Mouse (Mus musculus) hindbrain, embryonic 13.5 days (tissue): ENCODE measurements around the gene Ppp1r9b. TPM values are rescaled to one million over a fixed set of nuclear protein-coding genes. Genes with fewer than 3 reads are reported as not detected.

Experiments
- ATAC-seq: fragments of 200-750 bp; cut with Nextera tagmentation; 2 replicates; pipeline ENCODE4 v1.8.0; 2017; ENCODE audit warnings: moderate TSS enrichment; ENCODE audit not compliant: low FRiP score
- H3K27ac ChIP-seq: fragments of 300-500 bp; sonication (generic); 2 replicates; pipeline ENCODE4 v1.5.1; 2015; ENCODE audit warnings: inconsistent platforms, mild to moderate bottlenecking, moderate library complexity
- H3K27me3 ChIP-seq: fragments of 300-500 bp; sonication (generic); 2 replicates; pipeline ENCODE4 v1.6.1; 2015; ENCODE audit warnings: mild to moderate bottlenecking, inconsistent platforms
- H3K36me3 ChIP-seq: fragments of 300-500 bp; sonication (generic); 2 replicates; pipeline ENCODE4 v1.6.1; 2015; ENCODE audit warnings: mild to moderate bottlenecking, inconsistent platforms
- H3K4me1 ChIP-seq: fragments of 300-500 bp; sonication (generic); replicated peaks from 2 replicates; pipeline ENCODE4 v1.6.1; 2015; ENCODE audit warnings: inconsistent platforms
- H3K4me2 ChIP-seq: fragments of 300-500 bp; sonication (generic); 2 replicates; pipeline ENCODE4 v1.6.1; 2015; ENCODE audit warnings: inconsistent platforms, mild to moderate bottlenecking, moderate library complexity
- H3K4me3 ChIP-seq: fragments of 300-500 bp; sonication (generic); 2 replicates; pipeline ENCODE4 v1.5.1; 2015; ENCODE audit warnings: mild to moderate bottlenecking, inconsistent platforms
- H3K9ac ChIP-seq: fragments of 300-500 bp; sonication (generic); 2 replicates; pipeline ENCODE4 v1.6.1; 2015; ENCODE audit warnings: mild to moderate bottlenecking, inconsistent platforms
- H3K9me3 ChIP-seq: fragments of 300-500 bp; sonication (generic); 2 replicates; pipeline ENCODE4 v1.6.1; 2016; ENCODE audit warnings: inconsistent platforms
- WGBS: fragments of 180-500 bp; shearing (Covaris S2); methylation state at CpG from one replicate; pipeline ENCODE4 v1.1.7; 2015; 5-methylcytosine and 5-hydroxymethylcytosine counted together
- polyA plus RNA-seq: library from polyadenylated mRNA; unstranded; fragments of >200 nt; fragmentation: Nextera tagmentation; extraction: Ambion mirVana; gene quantifications from 2 replicates; pipeline ENCODE4 v1.2.1, GENCODE M21; 2015

The Ppp1r9b gene
- 16.9 and 17.3 TPM in 2 replicates for polyA plus RNA-seq

GRCm38 (mm10) chr11:94990749-94991577 is at the start of gene Ppp1r9b:
Gene Ppp1r9b, plus strand, starts transcription at chr11:94991035.
- ATAC-seq, result peak; percentile 83
- WGBS, result 0% methylated on average over 53 of the region's 69 CpGs

GRCm38 (mm10) chr11:94941121-94941520 is 49.7 kb upstream of the Ppp1r9b start:
- Histone ChIP-seq H3K4me2 (no peak overlapping the region), H3K36me3 (no peaks in the 10 kb centered on the region), H3K9ac (no peak overlapping the region), H3K27me3 (peaks cover 73% of the 10 kb centered on the region), H3K4me1 (peaks cover 15% of the 10 kb centered on the region), H3K27ac (no peak overlapping the region), H3K4me3 (no peak overlapping the region), H3K9me3 (no peaks in the 10 kb centered on the region)
- WGBS, result 37% methylated on average over 9 of the region's 9 CpGs
- ATAC-seq, result no peak

More at GRCm38 (mm10) chr11:94990749-94991577, at the start of gene Ppp1r9b:
- Histone ChIP-seq H3K27me3 (no peaks in the 10 kb centered on the region), H3K27ac (peak within 1 kb of the TSS; percentile 97), H3K36me3 (peaks cover under 1% of the 10 kb centered on the region; the same call in 1 of the 2 replicates), H3K4me1 (peaks cover 75% of the 10 kb centered on the region), H3K4me2 (peak within 1 kb of the TSS; percentile 100), H3K9ac (peak within 1 kb of the TSS; percentile 99), H3K9me3 (no peaks in the 10 kb centered on the region), H3K4me3 (peak within 1 kb of the TSS; percentile 97)

GRCm38 (mm10) chr11:94941776-94942175 is 49.1 kb upstream of the Ppp1r9b start:
- no peak for ATAC-seq
- WGBS, result 85% methylated on average over 8 of the region's 8 CpGs
- Histone ChIP-seq H3K4me1 (peaks cover 12% of the 10 kb centered on the region), H3K9me3 (no peaks in the 10 kb centered on the region), H3K27ac (no peak overlapping the region), H3K27me3 (peaks cover 66% of the 10 kb centered on the region), H3K4me3 (no peak overlapping the region), H3K36me3 (no peaks in the 10 kb centered on the region), H3K9ac (no peak overlapping the region), H3K4me2 (no peak overlapping the region)

- H3K9ac ChIP-seq, result no peak overlapping the region
- no peak for ATAC-seq
- no peaks in the 10 kb centered on the region for H3K36me3 ChIP-seq
- H3K4me1 ChIP-seq, result peaks cover 8% of the 10 kb centered on the region
- no peak overlapping the region for H3K4me2 ChIP-seq
- no peak overlapping the region for H3K4me3 ChIP-seq
- no peak overlapping the region for H3K27ac ChIP-seq
- peaks cover 60% of the 10 kb centered on the region for H3K27me3 ChIP-seq
- no peaks in the 10 kb centered on the region for H3K9me3 ChIP-seq
- WGBS, result 54% methylated on average over 12 of the region's 13 CpGs
Measured at GRCm38 (mm10) chr11:94942282-94943023, 48.4 kb upstream of the Ppp1r9b start.

- Histone ChIP-seq H3K4me2 (no peak overlapping the region), H3K36me3 (no peaks in the 10 kb centered on the region), H3K27ac (no peak overlapping the region), H3K9me3 (no peaks in the 10 kb centered on the region), H3K27me3 (peaks cover 54% of the 10 kb centered on the region), H3K4me1 (0 out of 2 replicates have a peak, but pooled peaks cover 3% of the 10 kb centered on the region), H3K4me3 (no peak overlapping the region), H3K9ac (no peak overlapping the region)
- WGBS, result 80% methylated on average over 15 of the region's 15 CpGs
- no peak for ATAC-seq
Measured at GRCm38 (mm10) chr11:94943054-94943453, 47.8 kb upstream of the Ppp1r9b start.

- peaks cover 43% of the 10 kb centered on the region for H3K27me3 ChIP-seq
- H3K9me3 ChIP-seq, result no peaks in the 10 kb centered on the region
- ATAC-seq, result no peak
- WGBS, result 22% methylated on average over 8 of the region's 8 CpGs
- no peak overlapping the region for H3K9ac ChIP-seq
- H3K4me2 ChIP-seq, result no peak overlapping the region
- H3K27ac ChIP-seq, result no peak overlapping the region
- no peaks in the 10 kb centered on the region for H3K4me1 ChIP-seq
- H3K4me3 ChIP-seq, result no peak overlapping the region
- H3K36me3 ChIP-seq, result no peaks in the 10 kb centered on the region
Measured at GRCm38 (mm10) chr11:94944295-94944694, 46.5 kb upstream of the Ppp1r9b start.

GRCm38 (mm10) chr11:94945236-94945635 is 45.6 kb upstream of the Ppp1r9b start:
- Histone ChIP-seq H3K4me1 (no peaks in the 10 kb centered on the region), H3K4me2 (no peak overlapping the region), H3K9me3 (no peaks in the 10 kb centered on the region), H3K9ac (no peak overlapping the region), H3K4me3 (no peak overlapping the region), H3K36me3 (no peaks in the 10 kb centered on the region), H3K27me3 (peaks cover 35% of the 10 kb centered on the region; the same call in 1 of the 2 replicates), H3K27ac (no peak overlapping the region)
- no peak for ATAC-seq
- 91% methylated on average over 12 of the region's 12 CpGs for WGBS

- peak; percentile 59; the same call in 1 of the 2 replicates for ATAC-seq
- H3K4me3 ChIP-seq, result no peak overlapping the region
- no peaks in the 10 kb centered on the region for H3K36me3 ChIP-seq
- H3K4me1 ChIP-seq, result peaks cover 12% of the 10 kb centered on the region
- H3K4me2 ChIP-seq, result no peak overlapping the region
- WGBS, result 3% methylated on average over 6 of the region's 6 CpGs
- peak overlapping the region; percentile 62; the same call in 1 of the 2 replicates for H3K27ac ChIP-seq
- H3K9me3 ChIP-seq, result no peaks in the 10 kb centered on the region
- no peaks in the 10 kb centered on the region for H3K27me3 ChIP-seq
- H3K9ac ChIP-seq, result no peak overlapping the region
Measured at GRCm38 (mm10) chr11:94952169-94952568, 38.7 kb upstream of the Ppp1r9b start.

GRCm38 (mm10) chr11:94955103-94955502 is 35.7 kb upstream of the Ppp1r9b start:
- no peak for ATAC-seq
- Histone ChIP-seq H3K4me2 (no peak overlapping the region), H3K9ac (no peak overlapping the region), H3K4me1 (peaks cover 24% of the 10 kb centered on the region), H3K36me3 (no peaks in the 10 kb centered on the region), H3K4me3 (no peak overlapping the region), H3K27ac (no peak overlapping the region), H3K27me3 (no peaks in the 10 kb centered on the region), H3K9me3 (no peaks in the 10 kb centered on the region)
- 66% methylated on average over 9 of the region's 9 CpGs for WGBS

- Histone ChIP-seq H3K36me3 (no peaks in the 10 kb centered on the region), H3K4me3 (no peak overlapping the region), H3K9me3 (no peaks in the 10 kb centered on the region), H3K27ac (0 out of 2 replicates have a peak overlapping the region, but pooled peaks have one; percentile 14), H3K27me3 (no peaks in the 10 kb centered on the region), H3K9ac (no peak overlapping the region), H3K4me2 (no peak overlapping the region), H3K4me1 (peaks cover 18% of the 10 kb centered on the region; the same call in 1 of the 2 replicates)
- ATAC-seq, result 0 out of 2 replicates have a peak, but pooled peaks have one; percentile 17
- 85% methylated on average over 9 of the region's 9 CpGs for WGBS
Measured at GRCm38 (mm10) chr11:94957693-94958064, 33.2 kb upstream of the Ppp1r9b start.

- 26% methylated on average over 8 of the region's 8 CpGs for WGBS
- Histone ChIP-seq H3K27me3 (no peaks in the 10 kb centered on the region), H3K27ac (0 out of 2 replicates have a peak overlapping the region, but pooled peaks have one; percentile 14), H3K4me1 (peaks cover 18% of the 10 kb centered on the region; the same call in 1 of the 2 replicates), H3K4me3 (no peak overlapping the region), H3K9ac (no peak overlapping the region), H3K4me2 (no peak overlapping the region), H3K9me3 (no peaks in the 10 kb centered on the region), H3K36me3 (no peaks in the 10 kb centered on the region)
- 0 out of 2 replicates have a peak, but pooled peaks have one; percentile 24 for ATAC-seq
Measured at GRCm38 (mm10) chr11:94958065-94958858, 32.6 kb upstream of the Ppp1r9b start.
